Mouse (Mus musculus) thymus, adult 18-20 months (tissue): ENCODE data around the gene Dhrs3.

Experiments
- DNase-seq, 2 experiments: peaks; one replicate each; pipeline ENCODE4 v3.0.0; 2022; ENCODE audit warnings: mixed read lengths in 2 of 2

The Dhrs3 gene

DNA sequence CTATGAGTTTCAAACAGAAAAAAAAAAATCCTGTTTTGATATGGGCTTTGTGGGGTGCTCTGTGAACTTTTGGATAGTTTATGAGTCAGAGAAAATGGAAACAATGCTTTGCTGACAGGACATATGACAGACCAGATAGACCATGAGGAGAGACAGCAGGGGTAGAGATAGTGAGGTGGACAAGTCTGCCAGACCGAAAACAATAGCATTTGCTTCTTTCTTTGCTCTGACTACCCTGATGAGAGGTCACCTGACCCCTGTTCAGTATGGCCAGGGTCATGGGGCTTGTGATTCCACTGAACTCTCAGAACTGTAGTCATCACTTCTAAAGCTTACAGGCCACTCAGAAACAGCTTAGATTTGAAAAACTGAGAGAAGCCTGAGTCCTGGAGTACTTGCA is 84.4 kb downstream of the Dhrs3 start:
- DNase-seq = no peak
